Mouse (Mus musculus) MEL (cell line): Measurements from ENCODE around the gene Fgd2. TPM values are rescaled to one million over a fixed set of nuclear protein-coding genes. Genes with fewer than 3 reads are reported as not detected.

Source experiments
- DNase-seq: peaks from one replicate; pipeline ENCODE4 v3.0.0; 2011; ENCODE audit warnings: low read depth, low spot score
- H3K27ac ChIP-seq: 2 replicates; pipeline ENCODE4 v1.5.1; 2012; ENCODE audit warnings: low read depth, mild to moderate bottlenecking, control low read depth, low read length, moderate library complexity; ENCODE audit not compliant: control insufficient read depth
- H3K27me3 ChIP-seq, 2 experiments: fragments of 150-350 bp in 1 of 2; sonication (generic) in 1 of 2; 2 replicates each; pipeline ENCODE4 v1.6.1; 2012; ENCODE audit warnings: low read length in 2 of 2, mild to moderate bottlenecking in 2 of 2, improper control_type of control experiment in 1 of 2, moderate library complexity in 1 of 2; ENCODE audit not compliant: insufficient read depth in 2 of 2, control insufficient read depth in 1 of 2
- H3K36me3 ChIP-seq, 2 experiments: 2 replicates each; pipeline ENCODE4 v1.6.1; 2012 to 2014; ENCODE audit warnings: low read length in 2 of 2, improper control_type of control experiment in 1 of 2, inconsistent platforms in 1 of 2, mild to moderate bottlenecking in 1 of 2; ENCODE audit not compliant: insufficient read depth in 2 of 2, control insufficient read depth in 1 of 2
- H3K4me1 ChIP-seq, 2 experiments: fragments of 150-350 bp in 1 of 2; sonication (generic) in 1 of 2; 2 replicates each; pipeline ENCODE4 v1.6.1; 2012; ENCODE audit warnings: low read length in 2 of 2, improper control_type of control experiment in 1 of 2, mild to moderate bottlenecking in 1 of 2; ENCODE audit not compliant: insufficient read depth in 2 of 2, control insufficient read depth in 1 of 2
- H3K4me3 ChIP-seq, 2 experiments: fragments of 150-350 bp in 1 of 2; sonication (generic) in 1 of 2; 2 replicates each; pipeline ENCODE4 v1.5.1; 2012; ENCODE audit warnings: low read depth in 2 of 2, low read length in 2 of 2, mild to moderate bottlenecking in 2 of 2, moderate library complexity in 2 of 2, control low read depth in 1 of 2, improper control_type of control experiment in 1 of 2; ENCODE audit not compliant: control insufficient read depth in 1 of 2, insufficient read depth in 1 of 2
- H3K79me2 ChIP-seq: 2 replicates; pipeline ENCODE4 v1.6.1; 2012; ENCODE audit warnings: mild to moderate bottlenecking, low read length, moderate library complexity; ENCODE audit not compliant: control insufficient read depth, poor library complexity, insufficient read depth
- H3K9ac ChIP-seq: 2 replicates; pipeline ENCODE4 v1.6.1; 2012; ENCODE audit warnings: low read depth, mild to moderate bottlenecking, control low read depth, low read length, moderate library complexity; ENCODE audit not compliant: control insufficient read depth, poor library complexity, severe bottlenecking
- H3K9me3 ChIP-seq: fragments of 150-350 bp; sonication (generic); replicated peaks from 2 replicates; pipeline ENCODE4 v1.6.1; 2012; ENCODE audit warnings: mild to moderate bottlenecking, low read length, improper control_type of control experiment, moderate library complexity; ENCODE audit not compliant: insufficient read depth
- BHLHE40 ChIP-seq: IDR thresholded peaks from 2 replicates; pipeline ENCODE4 v1.6.1; 2012; ENCODE audit warnings: low read depth, mild to moderate bottlenecking, inconsistent platforms, low read length, improper control_type of control experiment, borderline replicate concordance
- CHD1 ChIP-seq: IDR thresholded peaks from 2 replicates; pipeline ENCODE4 v1.6.1; 2012; ENCODE audit warnings: low read depth, mild to moderate bottlenecking, inconsistent platforms, low read length, improper control_type of control experiment
- CHD2 ChIP-seq: IDR thresholded peaks from 2 replicates; pipeline ENCODE4 v1.6.1; 2011; ENCODE audit warnings: low read length, improper control_type of control experiment
- CTCF ChIP-seq, 3 experiments: IDR thresholded peaks in 2 of 3; conservative IDR thresholded peaks in 1 of 3; 2 replicates each; pipeline ENCODE4 v1.5.1; 2011 to 2012; ENCODE audit warnings: low read length in 3 of 3, low read depth in 2 of 3, mild to moderate bottlenecking in 2 of 3, improper control_type of control experiment in 1 of 3, inconsistent platforms in 1 of 3, mixed read lengths in 1 of 3, moderate library complexity in 1 of 3; ENCODE audit not compliant: control insufficient read depth in 1 of 3, insufficient read depth in 1 of 3, poor library complexity in 1 of 3, severe bottlenecking in 1 of 3
- E2F4 ChIP-seq: IDR thresholded peaks from 2 replicates; pipeline ENCODE4 v1.6.1; 2011; ENCODE audit warnings: low read depth, low read length, improper control_type of control experiment, borderline replicate concordance
- ELF1 ChIP-seq: IDR thresholded peaks from 2 replicates; pipeline ENCODE4 v1.6.1; 2014; ENCODE audit warnings: low read depth, mild to moderate bottlenecking, inconsistent platforms, low read length, improper control_type of control experiment, moderate library complexity
- EP300 ChIP-seq, 2 experiments: IDR thresholded peaks; 2 replicates each; pipeline ENCODE4 v1.6.1; 2011; ENCODE audit warnings: improper control_type of control experiment in 2 of 2, low read length in 2 of 2, low read depth in 1 of 2, mild to moderate bottlenecking in 1 of 2
- GABPA ChIP-seq: IDR thresholded peaks from 2 replicates; pipeline ENCODE4 v1.6.1; 2012; ENCODE audit warnings: low read depth, mild to moderate bottlenecking, inconsistent platforms, low read length, improper control_type of control experiment, moderate library complexity
- GATA1 ChIP-seq: IDR thresholded peaks from 2 replicates; pipeline ENCODE4 v1.6.1; 2011; ENCODE audit warnings: low read depth, low read length, improper control_type of control experiment
- HCFC1 ChIP-seq: IDR thresholded peaks from 2 replicates; pipeline ENCODE4 v1.6.1; 2012; ENCODE audit warnings: low read depth, mild to moderate bottlenecking, inconsistent platforms, low read length, improper control_type of control experiment, moderate library complexity
- JUND ChIP-seq: IDR thresholded peaks from 2 replicates; pipeline ENCODE4 v1.6.1; 2011; ENCODE audit warnings: low read depth, mild to moderate bottlenecking, improper control_type of control experiment, low read length
- KAT2A ChIP-seq: conservative IDR thresholded peaks from 2 replicates; pipeline ENCODE4 v1.6.1; 2012; ENCODE audit warnings: low read depth, low read length, improper control_type of control experiment, inconsistent platforms
- MAFK ChIP-seq: IDR thresholded peaks from 2 replicates; pipeline ENCODE4 v1.6.1; 2011; ENCODE audit warnings: low read depth, mild to moderate bottlenecking, low read length, improper control_type of control experiment, borderline replicate concordance
- MAX ChIP-seq: IDR thresholded peaks from 2 replicates; pipeline ENCODE4 v1.6.1; 2011; ENCODE audit warnings: low read length, improper control_type of control experiment
- MAZ ChIP-seq: IDR thresholded peaks from 2 replicates; pipeline ENCODE4 v1.6.1; 2012; ENCODE audit warnings: low read depth, mild to moderate bottlenecking, inconsistent platforms, low read length, improper control_type of control experiment
- MEF2A ChIP-seq: IDR thresholded peaks from 2 replicates; pipeline ENCODE4 v1.6.1; 2014; ENCODE audit warnings: low read depth, mild to moderate bottlenecking, inconsistent platforms, low read length, improper control_type of control experiment; ENCODE audit not compliant: poor library complexity, insufficient replicate concordance, severe bottlenecking; ENCODE audit errors: extremely low read depth
- MXI1 ChIP-seq: IDR thresholded peaks from 2 replicates; pipeline ENCODE4 v1.6.1; 2011; ENCODE audit warnings: mild to moderate bottlenecking, low read depth, low read length, improper control_type of control experiment
- MYB ChIP-seq: IDR thresholded peaks from 2 replicates; pipeline ENCODE4 v1.6.1; 2011; ENCODE audit warnings: mild to moderate bottlenecking, low read depth, low read length, improper control_type of control experiment
- MYC ChIP-seq: IDR thresholded peaks from 2 replicates; pipeline ENCODE4 v1.6.1; 2011; ENCODE audit warnings: low read depth, mild to moderate bottlenecking, low read length, improper control_type of control experiment, moderate library complexity
- NELFE ChIP-seq: IDR thresholded peaks from 2 replicates; pipeline ENCODE4 v1.6.1; 2011; ENCODE audit warnings: low read depth, low read length, improper control_type of control experiment
- NRF1 ChIP-seq: IDR thresholded peaks from 2 replicates; pipeline ENCODE4 v1.6.1; 2014; ENCODE audit warnings: low read depth, mild to moderate bottlenecking, inconsistent platforms, low read length, improper control_type of control experiment, moderate library complexity; ENCODE audit not compliant: poor library complexity, insufficient read depth, severe bottlenecking
- POLR2A ChIP-seq, 2 experiments: IDR thresholded peaks; 2 replicates each; pipeline ENCODE4 v1.6.1; 2011 to 2012; ENCODE audit warnings: low read length in 2 of 2, mild to moderate bottlenecking in 2 of 2, control low read depth in 1 of 2, improper control_type of control experiment in 1 of 2, low read depth in 1 of 2, moderate library complexity in 1 of 2; ENCODE audit not compliant: control insufficient read depth in 1 of 2, insufficient read depth in 1 of 2, poor library complexity in 1 of 2
- POLR2AphosphoS2 ChIP-seq: IDR thresholded peaks from 2 replicates; pipeline ENCODE4 v1.6.1; 2011; ENCODE audit warnings: low read length, improper control_type of control experiment
- POLR2AphosphoS5 ChIP-seq: IDR thresholded peaks from 2 replicates; pipeline ENCODE4 v1.6.1; 2012; ENCODE audit warnings: low read depth, borderline replicate concordance, mild to moderate bottlenecking, inconsistent platforms, low read length, moderate library complexity, mixed read lengths
- RAD21 ChIP-seq: IDR thresholded peaks from 2 replicates; pipeline ENCODE4 v1.6.1; 2011; ENCODE audit warnings: mild to moderate bottlenecking, low read depth, low read length, improper control_type of control experiment
- RCOR1 ChIP-seq: IDR thresholded peaks from 2 replicates; pipeline ENCODE4 v1.6.1; 2012; ENCODE audit warnings: low read depth, mild to moderate bottlenecking, inconsistent platforms, low read length, improper control_type of control experiment
- SIN3A ChIP-seq: IDR thresholded peaks from 2 replicates; pipeline ENCODE4 v1.6.1; 2012; ENCODE audit warnings: low read length, improper control_type of control experiment, inconsistent platforms
- SMC3 ChIP-seq: IDR thresholded peaks from 2 replicates; pipeline ENCODE4 v1.6.1; 2011; ENCODE audit warnings: low read depth, low read length, improper control_type of control experiment
- TAL1 ChIP-seq: IDR thresholded peaks from 2 replicates; pipeline ENCODE4 v1.6.1; 2012; ENCODE audit warnings: mild to moderate bottlenecking, inconsistent platforms, low read length, moderate library complexity, mixed read lengths
- TBP ChIP-seq: IDR thresholded peaks from 2 replicates; pipeline ENCODE4 v1.8.0; 2011; ENCODE audit warnings: low read depth, low read length, improper control_type of control experiment
- TCF12 ChIP-seq: IDR thresholded peaks from 2 replicates; pipeline ENCODE4 v1.6.1; 2014; ENCODE audit warnings: low read depth, mild to moderate bottlenecking, inconsistent platforms, low read length, improper control_type of control experiment, moderate library complexity
- UBTF ChIP-seq: IDR thresholded peaks from 2 replicates; pipeline ENCODE4 v1.6.1; 2012; ENCODE audit warnings: low read depth, mild to moderate bottlenecking, inconsistent platforms, low read length, improper control_type of control experiment, moderate library complexity, borderline replicate concordance; ENCODE audit not compliant: insufficient read depth
- USF1 ChIP-seq: IDR thresholded peaks from 2 replicates; pipeline ENCODE4 v1.6.1; 2014; ENCODE audit warnings: low read depth, mild to moderate bottlenecking, inconsistent platforms, low read length, improper control_type of control experiment, moderate library complexity
- USF2 ChIP-seq, 2 experiments: IDR thresholded peaks; 2 replicates each; pipeline ENCODE4 v1.6.1; 2011 to 2012; ENCODE audit warnings: improper control_type of control experiment in 2 of 2, low read length in 2 of 2, borderline replicate concordance in 1 of 2, inconsistent platforms in 1 of 2, low read depth in 1 of 2, mild to moderate bottlenecking in 1 of 2; ENCODE audit not compliant: insufficient read depth in 1 of 2
- ZC3H11A ChIP-seq: IDR thresholded peaks from 2 replicates; pipeline ENCODE4 v1.6.1; 2012; ENCODE audit warnings: low read depth, mild to moderate bottlenecking, inconsistent platforms, low read length, improper control_type of control experiment
- ZKSCAN1 ChIP-seq: IDR thresholded peaks from 2 replicates; pipeline ENCODE4 v1.6.1; 2012; ENCODE audit warnings: low read depth, mild to moderate bottlenecking, inconsistent platforms, low read length, improper control_type of control experiment, moderate library complexity
- ZMIZ1 ChIP-seq: IDR thresholded peaks from 2 replicates; pipeline ENCODE4 v1.6.1; 2012; ENCODE audit warnings: low read depth, mild to moderate bottlenecking, inconsistent platforms, low read length, improper control_type of control experiment, moderate library complexity
- ZNF384 ChIP-seq: IDR thresholded peaks from 2 replicates; pipeline ENCODE4 v1.6.1; 2012; ENCODE audit warnings: low read depth, mild to moderate bottlenecking, inconsistent platforms, low read length, improper control_type of control experiment
- polyA plus RNA-seq, 2 experiments: library from polyadenylated mRNA; stranded (reverse) in 1 of 2; unstranded in 1 of 2; fragments of >175 nt in 1 of 2; fragments of >200 nt in 1 of 2; gene quantifications; 2 replicates each; pipeline versions ENCODE4 v1.2.1 to v1.2.4; 2012; ENCODE audit warnings: low replicate concordance in 2 of 2, low read depth in 1 of 2; ENCODE audit not compliant: insufficient read length in 2 of 2, insufficient read depth in 1 of 2, missing spikeins in 1 of 2
- total RNA-seq: library from RNA; depleted of rRNA; stranded (reverse); fragments of 300-350 nt; gene quantifications from 2 replicates; pipeline ENCODE4 v1.2.3, GENCODE M21; 2012

Gene Fgd2
- total and polyA plus RNA-seq, 3 experiments = 0.23 to 0.39 TPM; not detected in 1

- Histone ChIP-seq H3K27me3 (no peaks in the 10 kb centered on the region), H3K4me3 (no peak overlapping the region)
- no peak for TF ChIP-seq HCFC1
- TF ChIP-seq KAT2A = no peak
- TF ChIP-seq UBTF = no peak
- no peak for TF ChIP-seq RCOR1
- no peak for TF ChIP-seq TBP
- TF ChIP-seq MEF2A = peak; percentile 69; the same call in 1 of the 2 replicates
- TF ChIP-seq POLR2AphosphoS5 = no peak
- peak; percentile 93 for TF ChIP-seq ZNF384
- TF ChIP-seq JUND = no peak
- no peak for TF ChIP-seq MYC
- no peak for TF ChIP-seq MAFK
- no peak for TF ChIP-seq NRF1
- no peak for TF ChIP-seq GABPA
- no peak for TF ChIP-seq CTCF (IDR thresholded peaks at IDR 0.05 in 2 of 3, conservative IDR thresholded peaks at IDR 0.05 in 1 of 3; ENCODE audit: control insufficient read depth in 1 of 3, insufficient read depth in 1 of 3, low read depth in 2 of 3, low read length in 3 of 3, poor library complexity in 1 of 3, severe bottlenecking in 1 of 3)
- TF ChIP-seq ZKSCAN1 = no peak
- peak; percentile 51 to 61; a peak in 3 of 4 replicates for TF ChIP-seq EP300 (IDR thresholded peaks at IDR 0.05; ENCODE audit: low read depth in 1 of 2, low read length in 2 of 2)
- TF ChIP-seq ZC3H11A = no peak
- no peak for TF ChIP-seq USF1
- no peak for TF ChIP-seq ELF1
- TF ChIP-seq GATA1 = peak; percentile 67
- TF ChIP-seq MAX = no peak
- TF ChIP-seq TAL1 = peak; percentile 33
- TF ChIP-seq SIN3A = no peak
- TF ChIP-seq MXI1 = no peak
- no peak for TF ChIP-seq E2F4
- TF ChIP-seq CHD1 = no peak
- TF ChIP-seq SMC3 = no peak
- TF ChIP-seq CHD2 = no peak
- TF ChIP-seq MYB = no peak
- TF ChIP-seq USF2 (IDR thresholded peaks at IDR 0.05; ENCODE audit: borderline replicate concordance in 1 of 2, insufficient read depth in 1 of 2, low read depth in 1 of 2, low read length in 2 of 2) = no peak
- TF ChIP-seq MAZ = no peak
- no peak for TF ChIP-seq ZMIZ1
- TF ChIP-seq NELFE = no peak
- TF ChIP-seq RAD21 = no peak
- peak; percentile 68 for TF ChIP-seq TCF12
- no peak for TF ChIP-seq POLR2A (IDR thresholded peaks at IDR 0.05; ENCODE audit: control insufficient read depth in 1 of 2, insufficient read depth in 1 of 2, low read depth in 1 of 2, low read length in 2 of 2, poor library complexity in 1 of 2)
- no peak for TF ChIP-seq BHLHE40
- no peak for TF ChIP-seq POLR2AphosphoS2
Observed at GRCm38 (mm10) chr17:29323625-29324024, 37.1 kb upstream of the Fgd2 start.

More at GRCm38 (mm10) chr17:29323625-29324024, 37.1 kb upstream of the Fgd2 start:
- Histone ChIP-seq H3K9me3 (no peaks in the 10 kb centered on the region), H3K9ac (no peak overlapping the region), H3K79me2 (no peaks in the 10 kb centered on the region), H3K4me1 (peaks cover 7 to 28% of the 10 kb centered on the region in 2 experiments; a peak in 3 of 4 replicates), H3K27ac (peak overlapping the region; percentile 26), H3K36me3 (peaks cover 0 to 23% of the 10 kb centered on the region in 2 experiments; a peak in 2 of 4 replicates)
- peak; percentile 80 for DNase-seq
